Mouse (Mus musculus) right cerebral cortex, adult 18-20 months (tissue): ENCODE measurements around the gene Clgn.
"Not testable (repeated sequence)": the region's sequence is repeated elsewhere in the genome, so short reads cannot be mapped to it uniquely, and the experiment has no call there.

Source experiments
- DNase-seq: peaks from one replicate; pipeline ENCODE4 v3.0.0; 2022; ENCODE audit warnings: mixed read lengths

Clgn gene

DNA sequence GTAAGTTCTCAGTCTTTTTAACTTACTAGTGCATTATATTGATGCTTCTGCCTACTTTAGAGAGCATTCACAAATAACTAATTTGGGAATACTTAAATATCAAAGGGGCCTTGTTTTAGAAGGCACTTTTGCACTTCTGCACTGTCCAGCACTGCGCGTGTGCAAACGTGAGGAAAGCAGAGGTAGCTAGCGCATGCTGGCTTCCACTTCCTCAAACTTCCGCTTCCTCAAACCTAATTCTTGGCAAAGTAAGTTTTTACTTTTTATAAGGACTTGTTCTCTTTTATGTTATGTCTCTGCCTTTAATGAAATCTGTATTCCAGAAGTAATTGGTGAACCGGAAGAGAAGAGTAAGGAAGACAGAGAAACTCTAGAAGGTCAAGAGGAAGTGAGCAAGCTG, 35.5 kb downstream of the Clgn start:
- no peak for DNase-seq

DNA sequence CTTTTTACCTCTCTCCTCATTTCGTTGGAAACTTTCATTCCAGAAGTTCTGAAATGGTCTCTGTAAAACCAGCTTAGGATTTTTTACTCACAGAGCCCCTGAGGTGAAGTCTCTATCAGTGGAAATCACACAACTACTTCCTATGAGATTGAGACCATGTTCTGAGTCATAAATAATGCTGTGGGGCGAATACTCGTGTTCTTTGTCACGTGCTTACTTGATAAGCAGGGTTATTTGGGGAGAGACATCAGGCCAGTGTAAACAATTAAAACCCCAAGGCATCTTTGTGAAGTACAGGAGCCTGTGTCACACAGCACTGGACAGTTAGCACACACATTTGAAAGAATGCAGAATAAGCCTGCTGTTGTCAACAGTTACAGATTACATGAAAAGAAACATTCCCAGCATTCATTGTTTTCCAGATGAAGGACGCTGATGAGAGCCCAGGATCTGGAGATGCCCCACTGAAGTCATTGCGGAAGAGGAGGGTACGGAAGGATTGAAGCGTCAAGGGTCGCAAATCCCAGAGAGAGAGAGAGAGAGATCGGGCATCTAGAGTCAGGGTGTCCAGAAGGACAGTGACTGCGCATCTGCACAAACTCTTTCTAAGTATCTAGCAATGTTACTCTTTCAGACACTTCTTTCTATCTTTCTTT, 36.6 kb downstream of the Clgn start:
- DNase-seq, result no peak

DNA sequence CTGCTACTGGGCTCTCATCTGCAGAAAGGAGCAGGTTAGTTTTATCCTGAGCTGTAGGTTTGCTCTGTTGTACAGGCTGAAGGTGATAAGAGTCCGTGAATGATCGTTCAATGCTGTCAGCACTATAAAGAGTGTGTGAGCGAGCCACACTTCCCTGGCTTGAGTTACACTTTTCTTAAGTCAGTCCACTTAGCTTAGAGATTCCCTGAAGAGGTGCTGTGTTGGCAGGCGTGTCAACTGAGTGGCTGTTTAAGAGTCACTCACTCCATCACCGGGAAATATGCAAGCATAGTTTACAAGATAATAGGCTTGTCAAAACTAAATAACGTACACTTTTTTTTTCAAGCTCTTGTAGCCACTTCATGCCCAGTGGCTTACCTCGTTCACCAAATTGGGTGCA, 37.3 kb downstream of the Clgn start:
- DNase-seq, result no peak

DNA sequence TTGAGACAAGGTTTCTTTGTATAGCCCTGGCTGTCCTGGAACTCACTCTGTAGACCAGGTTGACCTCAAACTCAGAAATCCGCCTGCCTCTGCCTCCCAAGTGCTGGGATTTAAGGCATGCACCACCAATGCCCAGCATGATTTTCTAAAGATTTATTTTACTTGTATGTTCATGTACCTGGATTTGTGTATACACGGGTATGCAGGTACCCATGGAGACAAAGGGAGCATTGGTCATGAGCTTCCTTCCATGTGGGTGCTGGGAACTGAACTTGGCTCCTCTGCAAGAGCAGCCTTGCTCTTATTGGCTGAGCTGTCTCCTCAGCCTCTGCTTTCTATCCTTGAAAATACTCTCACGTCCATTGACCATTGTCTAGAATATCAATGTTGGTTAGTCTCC, 39.0 kb downstream of the Clgn start:
- not testable (repeated sequence) for DNase-seq

DNA sequence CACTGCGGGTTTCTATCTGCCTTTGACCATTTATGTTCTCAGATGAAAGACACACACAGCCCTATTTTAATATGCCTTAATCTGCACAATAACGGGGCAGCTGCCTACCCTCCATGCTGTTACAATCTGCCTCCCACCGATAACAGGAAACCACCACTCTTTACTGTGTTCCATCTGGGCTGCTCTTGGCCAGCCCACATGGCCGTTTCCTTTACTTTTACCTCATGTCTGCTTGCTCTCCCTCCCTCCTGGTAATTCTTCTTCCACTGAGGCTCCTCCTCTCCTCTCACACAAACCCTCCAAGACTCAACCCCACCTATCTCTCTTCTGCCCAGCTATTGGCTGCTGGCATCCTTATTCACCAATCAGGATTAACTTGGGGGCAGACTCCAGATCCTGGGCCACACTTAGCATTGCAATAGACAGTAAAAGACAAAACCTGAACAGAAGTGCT, 39.4 kb downstream of the Clgn start:
- no peak for DNase-seq

DNA sequence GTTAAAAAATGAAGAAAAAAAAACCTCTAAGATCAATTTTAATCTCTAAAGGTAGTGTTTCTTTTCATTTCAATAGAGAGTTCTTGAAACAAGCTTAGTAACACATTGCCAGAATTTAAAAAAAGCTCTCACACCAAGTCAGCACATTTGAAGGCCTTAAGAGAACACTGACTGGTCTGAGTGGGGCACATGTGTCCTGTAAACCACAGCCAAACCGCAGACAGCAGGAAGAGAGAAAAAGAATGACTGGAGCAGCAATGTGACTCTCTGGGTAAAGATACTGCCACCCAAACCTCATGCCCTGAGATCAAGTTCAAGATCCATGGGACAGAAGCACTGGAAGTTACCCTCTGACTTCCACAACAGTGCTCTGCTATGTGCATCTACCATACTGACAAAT, 47.4 kb downstream of the Clgn start:
- DNase-seq, result no peak

DNA sequence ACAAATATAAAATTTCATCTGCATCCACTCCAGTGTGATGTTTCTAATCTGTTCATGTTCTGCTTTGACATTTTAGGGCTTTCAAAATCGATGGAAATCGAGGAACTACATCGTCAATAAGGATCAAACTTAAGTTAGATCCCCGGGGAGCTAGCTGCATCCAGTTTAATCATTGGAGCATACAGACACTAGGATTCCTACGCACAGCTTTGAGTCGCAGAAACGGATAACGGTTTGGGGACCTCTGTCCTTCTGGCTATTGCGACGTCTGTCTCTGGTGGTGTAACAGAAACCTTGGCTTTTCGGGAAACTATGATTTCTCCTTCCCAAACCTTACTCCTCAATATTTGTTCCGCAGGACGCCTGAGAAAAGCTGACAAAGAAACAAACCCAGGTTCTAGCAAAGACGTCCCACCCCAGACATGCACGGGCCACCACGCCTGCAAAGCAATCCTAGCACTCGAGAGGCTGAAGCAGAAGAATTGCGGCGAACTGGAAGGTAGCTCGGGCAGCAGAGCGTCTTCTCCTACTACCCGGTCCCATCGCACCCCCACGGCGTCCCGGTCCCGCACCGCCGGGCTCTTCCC, 52.1 kb downstream of the Clgn start:
- no peak for DNase-seq

DNA sequence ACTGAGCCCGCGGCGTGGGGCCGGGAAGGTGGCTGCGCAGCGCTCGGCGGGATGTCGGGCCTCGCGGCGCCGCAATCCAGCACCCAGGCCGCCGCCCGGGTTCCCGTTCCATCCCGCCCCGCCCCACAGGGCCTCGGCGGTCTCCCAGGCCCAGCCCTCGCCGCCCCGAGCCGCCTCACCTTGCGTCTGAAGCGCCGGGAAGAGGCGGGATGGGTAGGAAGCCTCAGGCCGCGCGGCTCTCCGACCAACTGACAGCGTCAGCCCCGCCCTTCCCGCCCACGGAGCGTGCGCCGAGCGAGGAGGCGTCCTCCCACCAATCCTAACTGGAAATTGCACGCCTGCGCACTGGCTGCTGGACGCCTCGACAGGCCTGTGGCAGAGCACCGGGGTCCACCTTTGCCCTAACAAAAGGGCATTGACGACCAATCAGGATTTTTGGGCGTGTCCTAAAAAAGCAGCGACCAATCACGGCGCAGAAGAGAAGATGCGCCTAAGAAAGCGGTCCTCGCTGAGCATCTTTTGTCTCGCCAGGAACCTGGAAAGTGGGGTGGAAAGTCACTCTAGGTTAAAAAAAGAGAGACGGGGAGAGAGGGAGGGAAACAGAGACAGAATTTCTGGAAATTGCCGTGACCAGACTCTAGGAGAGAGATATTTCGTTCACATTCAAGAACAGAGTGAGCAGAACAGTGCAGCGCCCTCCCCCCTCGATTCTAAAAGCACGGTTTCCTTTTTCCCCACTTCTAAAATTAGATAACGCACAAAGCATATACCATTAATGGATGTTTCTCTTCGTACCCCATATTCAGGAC, 52.8 kb downstream of the Clgn start:
- peak; percentile 97 for DNase-seq

DNA sequence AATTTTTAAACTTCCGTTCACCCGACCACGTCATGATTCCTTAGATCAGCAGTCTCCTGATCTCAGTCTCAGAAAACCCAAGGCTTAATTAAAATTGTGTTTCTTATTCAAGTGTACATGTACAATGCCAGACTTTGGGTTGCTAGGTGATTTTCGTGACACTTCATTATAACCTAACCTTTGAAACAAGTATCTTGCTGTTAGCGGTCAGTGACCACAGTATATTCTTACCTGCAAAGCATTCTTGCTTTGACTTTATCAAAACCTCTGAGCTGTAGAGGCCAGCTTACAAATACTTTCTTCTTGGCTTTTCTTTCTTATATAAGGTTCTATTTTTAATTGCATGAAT, 53.4 kb downstream of the Clgn start:
- DNase-seq, result no peak

DNA sequence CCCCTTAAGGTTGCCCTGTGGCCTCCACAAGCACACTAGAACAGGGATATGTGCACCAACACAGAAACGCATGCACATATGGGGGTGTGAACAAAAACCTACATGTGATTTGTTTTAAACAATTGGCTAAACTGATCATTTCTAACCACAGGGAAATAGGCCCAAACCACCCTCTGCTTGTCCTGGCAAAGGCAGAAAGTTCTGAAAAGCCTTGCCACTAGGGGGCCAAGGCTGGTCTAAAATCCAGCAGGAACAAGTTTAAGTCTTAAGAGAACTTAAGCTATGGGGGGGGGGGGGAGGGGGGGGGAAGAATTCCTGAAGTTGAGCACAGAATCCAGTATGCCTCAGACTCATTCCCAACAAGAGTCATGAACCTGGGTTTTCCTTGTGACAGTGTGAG, 60.3 kb downstream of the Clgn start:
- peak; percentile 15 for DNase-seq

DNA sequence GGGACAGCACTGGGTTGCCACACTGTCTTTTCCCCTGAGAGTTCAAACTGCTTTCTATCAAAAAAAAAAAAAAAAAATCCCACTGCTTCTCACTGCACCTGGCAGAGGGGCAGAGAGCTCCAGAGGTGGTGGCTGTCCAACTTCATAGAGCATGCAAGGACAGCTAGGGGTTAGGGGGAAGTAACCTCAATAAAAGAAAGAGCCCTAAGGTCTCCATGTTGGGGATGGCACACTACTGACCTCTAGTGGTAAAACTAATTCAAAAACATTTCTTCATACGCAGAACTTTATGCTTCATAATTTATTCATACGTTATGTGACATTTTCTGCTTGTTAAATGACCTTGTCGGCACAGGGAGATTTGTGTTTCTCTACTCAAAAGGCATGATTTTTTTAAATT, 61.4 kb downstream of the Clgn start:
- no peak for DNase-seq

DNA sequence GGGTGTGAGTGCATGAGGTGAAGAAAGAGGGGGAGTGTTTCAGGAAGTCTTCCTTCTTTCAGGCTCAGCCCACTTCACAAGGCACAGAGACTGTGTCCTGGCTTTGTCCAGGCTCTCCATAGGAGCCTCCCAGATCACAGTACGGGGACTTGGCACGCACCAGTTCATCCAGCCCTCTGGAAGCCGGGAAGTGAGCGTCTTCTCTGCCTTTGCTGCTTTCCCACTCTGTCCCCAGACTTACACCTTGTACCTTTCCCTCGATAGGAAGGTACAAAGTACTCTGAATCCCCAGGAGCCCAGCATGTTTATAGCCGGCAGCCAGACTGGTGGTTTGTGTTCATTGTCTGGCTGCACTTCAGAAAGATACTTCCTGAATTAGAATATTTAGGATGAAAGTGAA, 67.5 kb downstream of the Clgn start:
- DNase-seq, result no peak

DNA sequence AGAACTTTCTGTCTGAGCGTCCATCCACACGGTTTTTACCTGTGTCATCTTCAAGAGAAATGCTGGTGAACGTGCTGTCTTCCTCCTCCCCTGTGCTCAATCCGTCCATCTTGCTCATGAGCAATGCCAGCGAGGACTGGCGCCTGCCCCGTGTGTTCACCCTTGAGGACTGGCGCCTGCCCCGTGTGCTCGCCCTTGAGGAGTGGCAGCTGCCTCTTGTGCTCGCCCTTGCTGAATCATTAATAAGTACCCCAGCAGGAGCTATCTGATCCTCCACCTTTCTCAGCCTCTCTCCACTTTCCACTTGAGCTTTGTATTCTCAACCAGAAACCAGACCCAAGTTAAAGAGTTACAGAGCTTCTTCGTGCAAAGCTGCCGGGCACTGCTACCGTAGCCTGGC, 68.6 kb downstream of the Clgn start, which contains the start of gene Scoc:
TSS of gene Scoc (minus strand) at position 170 of the 400 bp plus-strand sequence.
- no peak for DNase-seq

DNA sequence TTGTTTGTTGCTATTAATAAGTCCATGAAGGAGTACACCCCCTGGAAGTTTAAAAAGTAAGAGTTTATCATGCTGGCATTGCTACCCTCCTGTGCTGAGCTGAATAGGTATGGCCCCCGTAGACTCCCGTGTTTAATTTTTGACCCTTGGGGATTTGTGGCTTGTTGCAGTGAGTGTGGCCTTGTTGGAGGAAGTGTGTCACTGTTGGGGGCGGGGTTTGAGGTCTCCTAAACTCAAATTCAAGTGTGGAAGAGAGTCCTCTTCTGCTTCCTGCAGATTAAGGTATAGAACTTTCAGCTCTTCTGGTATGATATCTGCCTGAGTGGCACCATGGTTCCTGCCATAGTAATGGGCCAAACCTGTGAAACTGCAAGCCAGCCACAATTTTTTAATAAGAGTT, 69.9 kb downstream of the Clgn start:
- DNase-seq, result no peak
